Mouse (Mus musculus) liver, postnatal 0 days (tissue): ENCODE data around the gene Birc5.

ENCODE experiments used
- CTCF ChIP-seq: sonication (generic); IDR thresholded peaks from 2 replicates; pipeline ENCODE4 v1.5.1; 2016; ENCODE audit warnings: antibody characterized with exemption, low read depth
- EP300 ChIP-seq: IDR thresholded peaks from 2 replicates; pipeline ENCODE4 v1.6.1; 2016; ENCODE audit warnings: antibody characterized with exemption, low read depth, mild to moderate bottlenecking

- no peak for TF ChIP-seq EP300
- no peak for TF ChIP-seq CTCF
Measured at GRCm38 (mm10) chr11:117827386-117827785, 21.7 kb upstream of the Birc5 start.
